Mouse (Mus musculus): ENCODE data around the gene Rel.

The Rel gene

GRCm38 (mm10) chr11:23741386-23741785 is 29.4 kb downstream of the Rel start:
- DNase-seq: no peak

GRCm38 (mm10) chr11:23740895-23741294 is 29.9 kb downstream of the Rel start:
- DNase-seq: no peak

- DNase-seq: no peak
These were observed 34.8 kb downstream of the Rel start for GRCm38 (mm10) chr11:23735820-23736470.

- no peak for DNase-seq
These were observed 36.0 kb downstream of the Rel start for GRCm38 (mm10) chr11:23734749-23735286.

GRCm38 (mm10) chr11:23732840-23733239 is 37.9 kb downstream of the Rel start:
- DNase-seq: no peak

- no peak for DNase-seq
These were observed 40.6 kb downstream of the Rel start for GRCm38 (mm10) chr11:23730120-23730519.

- no peak for DNase-seq
These were observed 42.6 kb downstream of the Rel start for GRCm38 (mm10) chr11:23728186-23728585.

- no peak for DNase-seq
These were observed 44.3 kb downstream of the Rel start for GRCm38 (mm10) chr11:23726441-23726840.

GRCm38 (mm10) chr11:23725850-23726249 is 44.9 kb downstream of the Rel start:
- DNase-seq: no peak

GRCm38 (mm10) chr11:23722326-23722725 is 48.4 kb downstream of the Rel start:
- no peak for DNase-seq

- no peak for DNase-seq
These were observed 50.9 kb downstream of the Rel start for GRCm38 (mm10) chr11:23719825-23720224.

- DNase-seq: no peak
These were observed 51.9 kb downstream of the Rel start for GRCm38 (mm10) chr11:23718856-23719255.

GRCm38 (mm10) chr11:23712299-23712698 is 58.5 kb downstream of the Rel start:
- no peak for DNase-seq

- DNase-seq: no peak
These were observed 66.0 kb downstream of the Rel start for GRCm38 (mm10) chr11:23704604-23705294.

GRCm38 (mm10) chr11:23701831-23702230 is 68.9 kb downstream of the Rel start:
- no peak for DNase-seq

GRCm38 (mm10) chr11:23699414-23700095 is 71.2 kb downstream of the Rel start:
- no peak for DNase-seq

- no peak for DNase-seq
These were observed 72.2 kb downstream of the Rel start for GRCm38 (mm10) chr11:23698526-23698925.

GRCm38 (mm10) chr11:23695847-23696246 is 74.9 kb downstream of the Rel start:
- DNase-seq: no peak

- DNase-seq: no peak
These were observed 77.5 kb downstream of the Rel start for GRCm38 (mm10) chr11:23693286-23693685.

- DNase-seq: no peak
These were observed 82.7 kb downstream of the Rel start for GRCm38 (mm10) chr11:23688060-23688459.
